25 mouse cellular contexts compared by ENCODE assay signal in the genomic region with DNA sequence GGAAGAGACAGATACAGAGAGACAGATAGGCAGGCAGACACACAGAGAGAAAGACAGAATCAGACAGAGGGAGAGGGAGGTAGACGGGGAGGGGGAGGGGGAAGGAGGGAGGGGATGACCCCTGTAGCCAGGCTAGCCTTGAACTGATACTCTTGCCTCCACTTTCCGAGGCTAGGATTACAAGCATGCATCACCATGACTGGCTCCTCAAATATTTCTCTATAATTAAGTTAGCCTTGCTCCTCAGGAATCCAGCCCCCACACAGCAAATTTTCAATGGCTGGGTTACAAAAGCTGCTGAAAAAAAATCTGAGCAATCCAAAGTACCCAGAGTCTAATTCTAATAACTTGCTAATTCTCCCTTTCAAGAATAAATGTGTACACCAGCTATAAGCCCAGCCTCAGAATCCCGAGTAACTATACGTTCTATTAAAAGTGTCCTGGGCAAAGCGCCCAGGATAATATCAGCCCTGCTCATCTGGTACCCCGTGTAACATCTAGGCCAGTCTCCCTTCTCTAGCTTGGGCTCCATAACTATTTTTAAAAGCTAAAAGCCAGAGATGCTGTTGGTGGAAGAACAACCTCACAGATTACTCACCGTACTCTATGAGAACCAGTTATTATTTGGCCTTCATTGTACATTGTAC. TPM values are rescaled to one million over a fixed set of nuclear protein-coding genes. Genes with fewer than 3 reads are reported as not detected.
A peak's percentile ranks its signal among the peaks of the same experiment; 100 is the strongest.
DNase-seq lines count a peak whose midpoint lies in the region; ATAC-seq and TF ChIP-seq lines count a peak whose summit lies in the region.
"Had no signal": no experiment of that assay in that cellular context is flagged by ENCODE, and none has a peak within 500 bp of the region (broad histone marks: within the 10 kb centered on the region; RNA-seq: fewer than 3 reads in every experiment).

No protein-coding gene starts in this region.

- H3K36me3 ChIP-seq in heart, embryonic 16.5 days (ENCODE audit: control insufficient read depth, insufficient read depth) = peaks cover 21% of the 10 kb centered on the region
- H3K36me3 ChIP-seq in embryonic facial prominence, embryonic 10.5 days (replicated peaks) = peaks cover 68% of the 10 kb centered on the region
- H3K36me3 ChIP-seq: liver, embryonic 15.5 days had no signal

- no peak for TF ChIP-seq CTCF in lung, adult 2 months (IDR thresholded peaks at IDR 0.05; ENCODE audit: insufficient read depth, low read length)

- DNase-seq in embryo, embryonic 11 days = peak; percentile 12
- no peak for DNase-seq in embryo, embryonic 10.5 days (ENCODE audit: low spot score)
- no peak for DNase-seq in heart, postnatal 4 days
- DNase-seq in embryonic facial prominence, embryonic 10.5 days (ENCODE audit: low spot score) = peak; percentile 26
- DNase-seq in lung, adult 2 months = no peak
- DNase-seq in adrenal gland, postnatal 36 days = no peak
- DNase-seq: adrenal gland, postnatal 25 days; cerebellum, adult 8-10 months; gastrocnemius, postnatal 36 days; heart, postnatal 36 days; layer of hippocampus, postnatal 36 days; right cerebral cortex, postnatal 14 days; spleen, adult 18-20 months had no signal

- no peak overlapping the region for H3K9ac ChIP-seq in heart, embryonic 16.5 days (ENCODE audit: low read length)
- H3K9ac ChIP-seq: forebrain, embryonic 12.5 days; limb, embryonic 15.5 days; liver, embryonic 15.5 days; midbrain, embryonic 15.5 days; neural tube, embryonic 15.5 days had no signal

- H3K4me3 ChIP-seq in heart, embryonic 16.5 days (ENCODE audit: low read length) = no peak overlapping the region
- H3K4me3 ChIP-seq in embryonic facial prominence, embryonic 10.5 days = no peak overlapping the region
- H3K4me3 ChIP-seq in lung, adult 2 months (replicated peaks; ENCODE audit: extremely low read depth, low read depth, low read length) = no peak overlapping the region
- H3K4me3 ChIP-seq: forebrain, embryonic 12.5 days; limb, embryonic 15.5 days; liver, embryonic 15.5 days; midbrain, embryonic 15.5 days; myocyte; neural tube, embryonic 15.5 days had no signal

- TF ChIP-seq POLR2A in lung, adult 2 months (IDR thresholded peaks at IDR 0.05; ENCODE audit: borderline replicate concordance, extremely low read depth, low read depth, low read length) = no peak

- peaks cover 16% of the 10 kb centered on the region for H3K4me1 ChIP-seq in heart, embryonic 16.5 days (ENCODE audit: control insufficient read depth, insufficient read depth, low read length)
- H3K4me1 ChIP-seq in embryonic facial prominence, embryonic 10.5 days = peaks cover 9% of the 10 kb centered on the region; the same call in 1 of the 2 replicates
- H3K4me1 ChIP-seq in lung, adult 2 months (ENCODE audit: control insufficient read depth, insufficient read depth, low read length) = no peaks in the 10 kb centered on the region
- H3K4me1 ChIP-seq: forebrain, embryonic 12.5 days; limb, embryonic 15.5 days; liver, embryonic 15.5 days; midbrain, embryonic 15.5 days; neural tube, embryonic 15.5 days had no signal

- peak overlapping the region; percentile 83 for H3K27ac ChIP-seq in heart, embryonic 16.5 days (ENCODE audit: low read length)
- H3K27ac ChIP-seq in embryonic facial prominence, embryonic 10.5 days (replicated peaks) = 0 out of 2 replicates have a peak overlapping the region, but pooled peaks have one; percentile 40
- H3K27ac ChIP-seq: forebrain, embryonic 12.5 days; limb, embryonic 15.5 days; liver, embryonic 15.5 days; midbrain, embryonic 15.5 days; neural tube, embryonic 15.5 days had no signal

- ATAC-seq in heart, embryonic 16.5 days (replicated peaks; ENCODE audit: extremely low read depth, insufficient read depth, low FRiP score) = peak; percentile 66
- 0 out of 2 replicates have a peak, but pooled peaks have one; percentile 17 for ATAC-seq in megakaryocyte progenitor cell, adult 5-6 weeks (replicated peaks; ENCODE audit: poor library complexity)
- ATAC-seq: CD4-positive, CD25-positive, alpha-beta regulatory T cell, adult 4 months; hindbrain, embryonic 16.5 days; intestine, postnatal 0 days; lung, postnatal 0 days; midbrain, embryonic 15.5 days had no signal

- H3K4me2 ChIP-seq in heart, embryonic 16.5 days (ENCODE audit: low read depth, low read length) = no peak overlapping the region
- H3K4me2 ChIP-seq: forebrain, embryonic 12.5 days; limb, embryonic 15.5 days; liver, embryonic 15.5 days; midbrain, embryonic 15.5 days; neural tube, embryonic 15.5 days had no signal

- 34% methylated on average over 7 of the region's 7 CpGs for WGBS in heart, embryonic 16.5 days
- 74% methylated on average over 7 of the region's 7 CpGs for WGBS in embryonic facial prominence, embryonic 10.5 days
- 74% methylated on average over 7 of the region's 7 CpGs for WGBS in lung, adult 2 months

- no peaks in the 10 kb centered on the region for H3K27me3 ChIP-seq in heart, embryonic 16.5 days (ENCODE audit: control insufficient read depth, insufficient read depth, low read length)
- H3K27me3 ChIP-seq in embryonic facial prominence, embryonic 10.5 days (replicated peaks; ENCODE audit: low read depth, poor library complexity, severe bottlenecking) = no peaks in the 10 kb centered on the region
- H3K27me3 ChIP-seq: forebrain, embryonic 12.5 days; limb, embryonic 15.5 days; liver, embryonic 15.5 days; midbrain, embryonic 15.5 days; neural tube, embryonic 15.5 days had no signal

- H3K9me3 ChIP-seq in heart, embryonic 16.5 days (replicated peaks; ENCODE audit: control insufficient read depth, low read length) = peaks cover 4% of the 10 kb centered on the region; the same call in 1 of the 2 replicates
- H3K9me3 ChIP-seq in embryonic facial prominence, embryonic 10.5 days = 0 out of 2 replicates have a peak, but pooled peaks cover 6% of the 10 kb centered on the region
- H3K9me3 ChIP-seq: limb, embryonic 15.5 days; liver, embryonic 15.5 days; midbrain, embryonic 15.5 days; neural tube, embryonic 15.5 days had no signal

RNA-seq across cellular contexts. Expression of a gene that starts 37.5 kb away (rescaled TPM):
- 30.6 and 33.1 TPM in 2 replicates for polyA plus RNA-seq in heart, embryonic 16.5 days (2015; fragmentation: Nextera tagmentation; extraction: Ambion mirVana)
- total RNA-seq in heart, postnatal 4 days (2021) = 10 to 100 TPM; 37.2 to 45.3 TPM
- polyA plus RNA-seq in embryonic facial prominence, embryonic 10.5 days (2016; fragmentation: Nextera tagmentation; extraction: Ambion mirVana) = 40.3 and 50.2 TPM in 2 replicates
- 2.7 and 4.5 TPM in 2 replicates for total RNA-seq in megakaryocyte progenitor cell, adult 5-6 weeks (2015)
- total RNA-seq in megakaryocyte progenitor cell, adult 5-6 weeks (2017) = 1.8 and 6.0 TPM in 2 replicates
- 2.6 and 6.7 TPM in 2 replicates for polyA plus RNA-seq in lung, adult 2 months (2012; rRNA removed)
- total RNA-seq in adrenal gland, postnatal 36 days (2021) = 10 to 100 TPM in 1 of 2 experiments, 1 to 10 TPM in 1; 9.7 to 19.0 TPM

Comparison
In these comparisons a context has a peak if more than half of its experiments do, and no peak if none do; other contexts are left out.
1. DNase-seq: peak in embryo, embryonic 11 days (single experiment) and embryonic facial prominence, embryonic 10.5 days (single experiment); none in embryo, embryonic 10.5 days (single experiment), heart, postnatal 4 days (single experiment), lung, adult 2 months (single experiment) and adrenal gland, postnatal 36 days (0 of 2).